Mouse (Mus musculus) cerebral cortex, adult 2 months (tissue): ENCODE results near the gene Vmn1r207-ps.

Experiments used
- WGBS: fragments of 180-500 bp; shearing (Covaris S2); methylation state at CpG from one replicate; pipeline ENCODE4 v1.1.7; 2018; 5-methylcytosine and 5-hydroxymethylcytosine counted together

Vmn1r207-ps gene

GRCm38 (mm10) chr13:22729529-22729928 lies at the start of gene Vmn1r207-ps:
Vmn1r207-ps (minus strand) TSS chr13:22729629.

GRCm38 (mm10) chr13:22777300-22777699 lies 47.9 kb upstream of the Vmn1r207-ps start, which contains the start of gene Vmn1r208:
Vmn1r208 (minus strand) TSS chr13:22777400.
- no CpG with 5 or more reads among the region's 7 CpGs for WGBS

GRCm38 (mm10) chr13:22771592-22771991 lies 42.2 kb upstream of the Vmn1r207-ps start:
- whole genome bisulfite sequencing, result 88% methylated on average over 1 of the region's 2 CpGs

- 45% methylated on average over 2 of the region's 2 CpGs for WGBS
Measured at GRCm38 (mm10) chr13:22702951-22703350, 26.5 kb downstream of the Vmn1r207-ps start.
